Mouse (Mus musculus): ENCODE measurements at regions not wholly inside any gene's neighbourhood (a gene's known extent, or its start where the extent isn't known, plus 50 kb on each side); places are given as distances from the start of the nearest gene placed in this dataset.

GRCm38 (mm10) chr17:81134702-81135101 is 69.8 kb upstream of the Thumpd2 start:
- TF ChIP-seq ZNF384 (IDR thresholded peaks at IDR 0.05; ENCODE audit: low read depth, low read length) (no peak), USF1 (IDR thresholded peaks at IDR 0.05; ENCODE audit: low read depth, low read length) (no peak), CTCF (IDR thresholded peaks at IDR 0.05 in 2 of 3, conservative IDR thresholded peaks at IDR 0.05 in 1 of 3; ENCODE audit: control insufficient read depth in 1 of 3, insufficient read depth in 1 of 3, low read depth in 2 of 3, low read length in 3 of 3, poor library complexity in 1 of 3, severe bottlenecking in 1 of 3) (no peak), TAL1 (IDR thresholded peaks at IDR 0.05; ENCODE audit: low read length) (no peak), MAX (IDR thresholded peaks at IDR 0.05; ENCODE audit: low read length) (no peak), TBP (IDR thresholded peaks at IDR 0.05; ENCODE audit: low read depth, low read length) (no peak), RAD21 (IDR thresholded peaks at IDR 0.05; ENCODE audit: low read depth, low read length) (no peak), POLR2A (IDR thresholded peaks at IDR 0.05; ENCODE audit: control insufficient read depth in 1 of 2, insufficient read depth in 1 of 2, low read depth in 1 of 2, low read length in 2 of 2, poor library complexity in 1 of 2) (no peak), NELFE (IDR thresholded peaks at IDR 0.05; ENCODE audit: low read depth, low read length) (no peak), JUND (IDR thresholded peaks at IDR 0.05; ENCODE audit: low read depth, low read length) (no peak), EP300 (IDR thresholded peaks at IDR 0.05; ENCODE audit: low read depth in 1 of 2, low read length in 2 of 2) (no peak), GABPA (IDR thresholded peaks at IDR 0.05; ENCODE audit: low read depth, low read length) (no peak), MYC (IDR thresholded peaks at IDR 0.05; ENCODE audit: low read depth, low read length) (no peak), GATA1 (IDR thresholded peaks at IDR 0.05; ENCODE audit: low read depth, low read length) (no peak)
